Mouse (Mus musculus) lung, postnatal 0 days (tissue): ENCODE measurements around the gene H2-M2. TPM values are rescaled to one million over a fixed set of nuclear protein-coding genes. Genes with fewer than 3 reads are reported as not detected.
"Not testable (repeated sequence)": the region's sequence is repeated elsewhere in the genome, so short reads cannot be mapped to it uniquely, and the experiment has no call there.

ENCODE experiments used
- ATAC-seq: fragments of 200-750 bp; cut with Nextera tagmentation; 2 replicates; pipeline ENCODE4 v1.8.0; 2017; ENCODE audit warnings: moderate library complexity
- DNase-seq: peaks from one replicate; pipeline ENCODE4 v3.0.0-alpha.2; 2016; ENCODE audit warnings: low spot score
- H3K27ac ChIP-seq: fragments of 300-500 bp; sonication (generic); 2 replicates; pipeline ENCODE4 v1.5.1; 2014; ENCODE audit warnings: antibody characterized with exemption, mild to moderate bottlenecking, low read length, mixed read lengths
- H3K27me3 ChIP-seq: fragments of 300-500 bp; sonication (generic); replicated peaks from 2 replicates; pipeline ENCODE4 v1.6.1; 2014; ENCODE audit warnings: low read length, mixed read lengths; ENCODE audit not compliant: insufficient read depth
- H3K36me3 ChIP-seq: fragments of 300-500 bp; sonication (generic); 2 replicates; pipeline ENCODE4 v1.6.1; 2014; ENCODE audit warnings: low read length, mixed read lengths; ENCODE audit not compliant: insufficient read depth
- H3K4me1 ChIP-seq: fragments of 300-500 bp; sonication (generic); 2 replicates; pipeline ENCODE4 v1.6.1; 2014; ENCODE audit warnings: antibody characterized with exemption, low read depth, low read length, mixed read lengths; ENCODE audit not compliant: insufficient read depth
- H3K4me2 ChIP-seq: fragments of 300-500 bp; sonication (generic); replicated peaks from 2 replicates; pipeline ENCODE4 v1.6.1; 2014; ENCODE audit warnings: low read depth, mild to moderate bottlenecking, low read length, moderate library complexity, mixed read lengths
- H3K4me3 ChIP-seq: fragments of 300-500 bp; sonication (generic); 2 replicates; pipeline ENCODE4 v1.5.1; 2014; ENCODE audit warnings: low read depth, low read length
- H3K9ac ChIP-seq: fragments of 300-500 bp; sonication (generic); replicated peaks from 2 replicates; pipeline ENCODE4 v1.6.1; 2014; ENCODE audit warnings: low read depth, mild to moderate bottlenecking
- H3K9me3 ChIP-seq: fragments of 300-500 bp; sonication (generic); 2 replicates; pipeline ENCODE4 v1.6.1; 2016; ENCODE audit warnings: low read length, mixed read lengths
- CTCF ChIP-seq: IDR thresholded peaks from 2 replicates; pipeline ENCODE4 v1.5.1; 2016; ENCODE audit warnings: antibody characterized with exemption, mild to moderate bottlenecking
- EP300 ChIP-seq: IDR thresholded peaks from 2 replicates; pipeline ENCODE4 v1.6.1; 2016; ENCODE audit warnings: antibody characterized with exemption, mild to moderate bottlenecking, control low read depth
- WGBS: fragments of 180-500 bp; shearing (Covaris S2); extraction: QIAGEN DNeasy Blood & Tissue Kit; methylation state at CpG from one replicate; pipeline ENCODE4 v1.1.7; 2014; 5-methylcytosine and 5-hydroxymethylcytosine counted together
- polyA plus RNA-seq: library from polyadenylated mRNA; unstranded; fragments of >200 nt; fragmentation: Nextera tagmentation; extraction: Ambion mirVana; gene quantifications from 2 replicates; pipeline ENCODE4 v1.2.1, GENCODE M21; 2015

Gene H2-M2
- not detected in 2 replicates for polyA plus RNA-seq

GRCm38 (mm10) chr17:37483452-37483851 is at the start of gene H2-M2:
Gene H2-M2, minus strand, starts transcription at chr17:37483552.
- DNase-seq: no peak
- Histone ChIP-seq H3K4me2 (no peak within 1 kb of the TSS), H3K4me1 (no peaks in the 10 kb centered on the region), H3K27me3 (no peaks in the 10 kb centered on the region), H3K27ac (no peak within 1 kb of the TSS), H3K9me3 (no peaks in the 10 kb centered on the region), H3K36me3 (no peaks in the 10 kb centered on the region), H3K4me3 (no peak within 1 kb of the TSS), H3K9ac (no peak within 1 kb of the TSS)
- ATAC-seq: no peak
- no peak for TF ChIP-seq EP300
- no peak for TF ChIP-seq CTCF
- 65% methylated on average over 2 of the region's 2 CpGs for WGBS

GRCm38 (mm10) chr17:37525427-37525826 is 42.1 kb upstream of the H2-M2 start:
- H3K4me3 ChIP-seq, ATAC-seq, H3K9me3 ChIP-seq, H3K27ac ChIP-seq, H3K4me1 ChIP-seq, H3K27me3 ChIP-seq, H3K4me2 ChIP-seq, H3K9ac ChIP-seq, H3K36me3 ChIP-seq: not testable (repeated sequence)
- DNase-seq: peak; percentile 4
- WGBS: 37% methylated on average over 1 of the region's 1 CpGs

- not testable (repeated sequence) for H3K4me3 ChIP-seq, H3K27me3 ChIP-seq, H3K4me2 ChIP-seq, ATAC-seq, H3K9me3 ChIP-seq, H3K27ac ChIP-seq, H3K36me3 ChIP-seq, DNase-seq, H3K4me1 ChIP-seq, H3K9ac ChIP-seq
These were observed 41.3 kb upstream of the H2-M2 start for GRCm38 (mm10) chr17:37524612-37525011.

GRCm38 (mm10) chr17:37507730-37508129 is 24.4 kb upstream of the H2-M2 start, which contains the start of gene Olfr111:
Gene Olfr111, plus strand, starts transcription at chr17:37508030.
- Histone ChIP-seq H3K27me3 (no peaks in the 10 kb centered on the region), H3K27ac (no peak within 1 kb of the TSS), H3K9ac (no peak within 1 kb of the TSS), H3K4me3 (no peak within 1 kb of the TSS), H3K36me3 (no peaks in the 10 kb centered on the region), H3K9me3 (no peaks in the 10 kb centered on the region), H3K4me1 (no peaks in the 10 kb centered on the region), H3K4me2 (no peak within 1 kb of the TSS)
- ATAC-seq (no peak), DNase-seq (no peak)
- TF ChIP-seq EP300: no peak
- TF ChIP-seq CTCF: no peak
- 80% methylated on average over 4 of the region's 4 CpGs for WGBS

GRCm38 (mm10) chr17:37491930-37492518 is 8.7 kb upstream of the H2-M2 start, which contains the start of gene Olfr110:
Gene Olfr110, plus strand, starts transcription at chr17:37492468.
- DNase-seq: no peak
- Histone ChIP-seq H3K27me3 (no peaks in the 10 kb centered on the region), H3K27ac (no peak within 1 kb of the TSS), H3K4me1 (no peaks in the 10 kb centered on the region), H3K9me3 (no peaks in the 10 kb centered on the region), H3K4me2 (no peak within 1 kb of the TSS), H3K9ac (no peak within 1 kb of the TSS), H3K36me3 (no peaks in the 10 kb centered on the region), H3K4me3 (no peak within 1 kb of the TSS)
- 46% methylated on average over 1 of the region's 1 CpGs for WGBS
- ATAC-seq: no peak
- TF ChIP-seq EP300 (no peak), CTCF (no peak)

GRCm38 (mm10) chr17:37458616-37459015 is 24.7 kb downstream of the H2-M2 start, which contains the start of gene Olfr109:
Gene Olfr109, plus strand, starts transcription at chr17:37458916.
- TF ChIP-seq EP300 (no peak), CTCF (no peak)
- DNase-seq: no peak
- Histone ChIP-seq H3K4me2 (no peak within 1 kb of the TSS), H3K27me3 (no peaks in the 10 kb centered on the region), H3K9ac (no peak within 1 kb of the TSS), H3K9me3 (no peaks in the 10 kb centered on the region), H3K4me1 (no peaks in the 10 kb centered on the region), H3K4me3 (no peak within 1 kb of the TSS), H3K27ac (no peak within 1 kb of the TSS), H3K36me3 (no peaks in the 10 kb centered on the region)
- ATAC-seq: no peak
- 77% methylated on average over 1 of the region's 1 CpGs for WGBS

- Histone ChIP-seq H3K9me3 (no peaks in the 10 kb centered on the region), H3K27me3 (no peaks in the 10 kb centered on the region), H3K4me1 (no peaks in the 10 kb centered on the region), H3K4me2 (no peak within 1 kb of the TSS), H3K27ac (no peak within 1 kb of the TSS), H3K4me3 (no peak within 1 kb of the TSS), H3K36me3 (no peaks in the 10 kb centered on the region), H3K9ac (no peak within 1 kb of the TSS)
- 95% methylated on average over 1 of the region's 1 CpGs for WGBS
- no peak for ATAC-seq
- no peak for TF ChIP-seq CTCF
- no peak for TF ChIP-seq EP300
- no peak for DNase-seq
These were observed 38.2 kb downstream of the H2-M2 start, which contains the start of gene Olfr108 for GRCm38 (mm10) chr17:37445180-37445579. Gene Olfr108, plus strand, starts transcription at chr17:37445480.

Other genes with a start within 250 kb of the H2-M2 start
- not detected in 2 replicates for gene Olfr97, start 246.2 kb downstream of the H2-M2 start, polyA plus RNA-seq
- not detected in 2 replicates for gene Olfr98, start 219.8 kb downstream of the H2-M2 start, polyA plus RNA-seq
- 5.5 and 5.9 TPM in 2 replicates for gene H2-M3, start 213.3 kb downstream of the H2-M2 start, polyA plus RNA-seq
- gene Olfr99, start 200.1 kb downstream of the H2-M2 start, polyA plus RNA-seq: not detected in 2 replicates
- not detected in 2 replicates for gene Olfr101, start 179.2 kb downstream of the H2-M2 start, polyA plus RNA-seq
- not detected in 2 replicates for gene Olfr102, start 166.5 kb downstream of the H2-M2 start, polyA plus RNA-seq
- not detected in 2 replicates for gene Olfr103, start 143.9 kb downstream of the H2-M2 start, polyA plus RNA-seq
- gene Olfr104-ps, start 124.0 kb downstream of the H2-M2 start, polyA plus RNA-seq: not detected in 2 replicates
- gene Olfr105-ps, start 104.5 kb downstream of the H2-M2 start, polyA plus RNA-seq: not detected in 2 replicates
- not detected in 2 replicates for gene Olfr106-ps, start 93.2 kb downstream of the H2-M2 start, polyA plus RNA-seq
- not detected in 2 replicates for gene Olfr107, start 84.3 kb downstream of the H2-M2 start, polyA plus RNA-seq
- gene Olfr108, start 38.1 kb downstream of the H2-M2 start, polyA plus RNA-seq: not detected in 2 replicates
- not detected in 2 replicates for gene Olfr109, start 24.6 kb downstream of the H2-M2 start, polyA plus RNA-seq
- gene Olfr110, start 8.9 kb upstream of the H2-M2 start, polyA plus RNA-seq: 0.13 TPM in 1 of 2 replicates, not detected in the other
- gene Olfr111, start 24.5 kb upstream of the H2-M2 start, polyA plus RNA-seq: not detected in 2 replicates
- gene Olfr112, start 85.9 kb upstream of the H2-M2 start, polyA plus RNA-seq: not detected in 2 replicates
- gene Olfr113, start 94.1 kb upstream of the H2-M2 start, polyA plus RNA-seq: not detected in 2 replicates
- gene Olfr114, start 109.2 kb upstream of the H2-M2 start, polyA plus RNA-seq: not detected in 2 replicates
- gene Olfr115, start 143.6 kb upstream of the H2-M2 start, polyA plus RNA-seq: not detected in 2 replicates
- gene Olfr116, start 143.6 kb upstream of the H2-M2 start, polyA plus RNA-seq: not detected in 2 replicates
- gene Olfr117, start 180.2 kb upstream of the H2-M2 start, polyA plus RNA-seq: not detected in 2 replicates
- not detected in 2 replicates for gene Olfr118, start 183.4 kb upstream of the H2-M2 start, polyA plus RNA-seq
- not detected in 2 replicates for gene Olfr119, start 213.0 kb upstream of the H2-M2 start, polyA plus RNA-seq
- not detected in 2 replicates for gene Olfr120, start 238.3 kb upstream of the H2-M2 start, polyA plus RNA-seq